Mouse (Mus musculus): ENCODE measurements around the gene Slc6a12. TPM values are rescaled to one million over a fixed set of nuclear protein-coding genes. Genes with fewer than 3 reads are reported as not detected.

Slc6a12 gene
- 10 to 100 TPM; 15.0 to 19.0 TPM for total RNA-seq (2023)

GRCm38 (mm10) chr6:121343026-121343770, at the start of gene Slc6a12:
Slc6a12 (plus strand) TSS chr6:121343076.

GRCm38 (mm10) chr6:121299954-121300353, 42.9 kb upstream of the Slc6a12 start, which contains the start of gene Slc6a13:
Slc6a13 (plus strand) TSS chr6:121300227.

Other genes with a start within 250 kb of the Slc6a12 start
- gene Mical3, start 212.1 kb upstream of the Slc6a12 start, total RNA-seq (2023) = 10 to 100 TPM; 15.2 to 19.3 TPM
- gene Pex26, start 159.4 kb upstream of the Slc6a12 start, total RNA-seq (2023) = 1 to 10 TPM; 7.7 TPM
- not detected for gene Tuba8, start 132.4 kb upstream of the Slc6a12 start, total RNA-seq (2023)
- gene Usp18, start 97.2 kb upstream of the Slc6a12 start, total RNA-seq (2023) = 10 to 100 TPM; 11.8 to 17.2 TPM
- gene Slc6a13, start 42.8 kb upstream of the Slc6a12 start, total RNA-seq (2023) = under 1 TPM; 0.50 to 0.70 TPM
- gene Iqsec3, start 130.6 kb downstream of the Slc6a12 start, total RNA-seq (2023) = not detected